Mouse (Mus musculus): ENCODE results near the gene Hist1h2bf.

GRCm38 (mm10) chr13:23620056-23620732 is 46.2 kb upstream of the Hist1h2bf start:
- TF ChIP-seq CTCF (IDR thresholded peaks at IDR 0.05; ENCODE audit: low read depth, low read length) (no peak), POLR2A (IDR thresholded peaks at IDR 0.05; ENCODE audit: borderline replicate concordance, low read depth, low read length) (no peak)

Data from bone marrow macrophage, adult 2 months (primary cell).